Mouse (Mus musculus) brain, embryonic 14.5 days (tissue): ENCODE measurements at regions not wholly inside any gene's neighbourhood (a gene's known extent, or its start where the extent isn't known, plus 50 kb on each side); places are given as distances from the start of the nearest gene placed in this dataset.
A peak's percentile ranks its signal among the peaks of the same experiment; 100 is the strongest.
"Not testable (repeated sequence)": the region's sequence is repeated elsewhere in the genome, so short reads cannot be mapped to it uniquely, and the experiment has no call there.

Source experiments
- DNase-seq: peaks from one replicate; pipeline ENCODE4 v3.0.0-alpha.2; 2011; ENCODE audit warnings: low read depth
- CTCF ChIP-seq: fragments of 200-500 bp; IDR thresholded peaks from 2 replicates; pipeline ENCODE4 v1.5.1; 2012; ENCODE audit warnings: inconsistent platforms, mild to moderate bottlenecking, moderate library complexity, borderline replicate concordance; ENCODE audit not compliant: insufficient read depth, insufficient read length; ENCODE audit errors: extremely low read depth
- POLR2A ChIP-seq: fragments of 200-500 bp; IDR thresholded peaks from 2 replicates; pipeline ENCODE4 v1.6.1; 2012; ENCODE audit warnings: mild to moderate bottlenecking, inconsistent platforms, borderline replicate concordance; ENCODE audit not compliant: poor library complexity, insufficient read depth, insufficient read length, severe bottlenecking; ENCODE audit errors: extremely low read depth

DNA sequence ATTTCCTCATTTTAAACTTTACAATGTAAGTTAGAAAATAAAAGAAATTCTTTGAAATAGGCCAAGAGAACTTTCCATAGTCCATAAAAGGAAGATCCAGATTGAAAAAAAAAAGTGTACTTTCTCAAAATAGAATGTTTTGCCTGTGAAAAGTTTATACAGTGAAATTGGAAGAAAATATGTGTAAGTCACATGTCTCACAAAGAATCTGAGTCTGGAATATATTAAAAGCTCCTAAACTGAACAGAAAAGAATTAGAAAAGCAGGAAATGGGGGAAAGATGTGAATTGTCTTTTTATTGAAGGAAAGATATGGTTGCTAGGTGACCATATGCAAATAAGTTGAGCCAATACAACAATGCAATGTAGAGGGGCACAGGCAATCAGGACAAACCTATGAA lies 197.7 kb upstream of the Gm20594 start:
- no peak for TF ChIP-seq CTCF
- no peak for TF ChIP-seq POLR2A

DNA sequence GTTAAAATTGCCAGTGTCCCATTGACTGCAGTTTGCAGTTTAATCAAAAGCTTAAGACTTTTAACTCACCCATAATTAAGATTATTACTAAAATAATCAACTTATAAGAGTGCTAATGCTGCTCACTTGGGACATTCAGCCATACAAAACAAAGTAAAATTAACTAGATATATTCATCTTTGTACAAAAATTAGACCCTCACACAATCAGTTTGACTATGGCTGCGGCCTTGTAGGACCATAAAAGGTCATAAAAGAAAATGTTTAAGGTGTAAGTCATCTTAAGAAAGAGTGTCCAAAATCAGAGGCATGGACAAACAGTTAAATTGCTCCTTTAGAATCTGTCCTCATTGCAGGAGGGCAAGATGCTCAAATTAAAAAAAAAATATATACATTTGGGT lies 186.0 kb upstream of the Gm20594 start:
- not testable (repeated sequence) for DNase-seq

More for the DNA sequence above, 197.7 kb upstream of the Gm20594 start:
- DNase-seq, result no peak

DNA sequence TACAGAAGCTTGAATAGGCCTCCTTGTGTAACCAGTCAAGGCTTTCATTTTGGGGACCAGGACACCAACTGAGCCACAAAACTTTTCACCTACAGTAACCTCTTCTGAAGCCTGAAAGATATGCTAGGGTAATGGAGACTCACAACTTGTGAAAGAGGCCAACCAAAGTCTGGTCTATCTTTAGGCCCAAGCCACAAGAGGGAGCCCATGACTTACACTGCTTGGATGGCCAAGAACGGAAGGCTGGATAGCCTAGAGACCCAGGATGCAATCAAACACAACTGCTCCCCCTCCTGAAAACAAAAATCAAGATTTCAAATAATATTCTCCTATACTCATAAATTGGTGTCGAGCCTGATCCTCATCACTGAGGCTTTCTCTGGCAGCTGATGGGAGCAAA lies 166.4 kb upstream of the Gm20594 start:
- no peak for TF ChIP-seq POLR2A
- TF ChIP-seq CTCF, result 0 out of 2 replicates have a peak, but pooled peaks have one; percentile 21
- no peak for DNase-seq
